Mouse (Mus musculus): ENCODE measurements around the gene Eps8l3. TPM values are rescaled to one million over a fixed set of nuclear protein-coding genes. Genes with fewer than 3 reads are reported as not detected.

Gene Eps8l3
- polyA plus RNA-seq, 1 experiment from 2014 or later = not detected

GRCm38 (mm10) chr3:107916674-107917073 is 39.6 kb downstream of the Eps8l3 start:
- Histone ChIP-seq H3K4me1 (replicated peaks; ENCODE audit: control insufficient read depth, insufficient read depth, low read length) (no peaks in the 10 kb centered on the region), H3K9ac (no peak overlapping the region), H3K27ac (no peak overlapping the region), H3K9me3 (ENCODE audit: control insufficient read depth, low read length) (no peaks in the 10 kb centered on the region), H3K27me3 (ENCODE audit: control insufficient read depth, insufficient read depth, low read length) (no peaks in the 10 kb centered on the region), H3K4me3 (replicated peaks; ENCODE audit: low read length) (no peak overlapping the region), H3K36me3 (replicated peaks; ENCODE audit: control insufficient read depth, insufficient read depth) (no peaks in the 10 kb centered on the region), H3K4me2 (replicated peaks) (no peak overlapping the region)
- DNase-seq (ENCODE audit: low spot score) = no peak
- ATAC-seq (ENCODE audit: low FRiP score) = no peak
- WGBS = 82% methylated on average over 15 of the region's 15 CpGs

GRCm38 (mm10) chr3:107917097-107917496 is 40.1 kb downstream of the Eps8l3 start:
- no peaks in the 10 kb centered on the region for H3K9me3 ChIP-seq (ENCODE audit: control insufficient read depth, low read length)
- no peak overlapping the region for H3K4me2 ChIP-seq (replicated peaks)
- ATAC-seq (ENCODE audit: low FRiP score) (no peak), DNase-seq (ENCODE audit: low spot score) (no peak)
- no peaks in the 10 kb centered on the region for H3K27me3 ChIP-seq (ENCODE audit: control insufficient read depth, insufficient read depth, low read length)
- no peak overlapping the region for H3K4me3 ChIP-seq (replicated peaks; ENCODE audit: low read length)
- H3K4me1 ChIP-seq (replicated peaks; ENCODE audit: control insufficient read depth, insufficient read depth, low read length) = no peaks in the 10 kb centered on the region
- WGBS = 86% methylated on average over 3 of the region's 3 CpGs
- H3K36me3 ChIP-seq (replicated peaks; ENCODE audit: control insufficient read depth, insufficient read depth) = no peaks in the 10 kb centered on the region
- no peak overlapping the region for H3K27ac ChIP-seq
- H3K9ac ChIP-seq = no peak overlapping the region

GRCm38 (mm10) chr3:107917783-107918408 is 40.9 kb downstream of the Eps8l3 start:
- Histone ChIP-seq H3K4me2 (replicated peaks) (no peak overlapping the region), H3K27me3 (ENCODE audit: control insufficient read depth, insufficient read depth, low read length) (no peaks in the 10 kb centered on the region), H3K9ac (no peak overlapping the region), H3K36me3 (replicated peaks; ENCODE audit: control insufficient read depth, insufficient read depth) (no peaks in the 10 kb centered on the region), H3K4me1 (replicated peaks; ENCODE audit: control insufficient read depth, insufficient read depth, low read length) (no peaks in the 10 kb centered on the region), H3K27ac (no peak overlapping the region), H3K9me3 (ENCODE audit: control insufficient read depth, low read length) (no peaks in the 10 kb centered on the region), H3K4me3 (replicated peaks; ENCODE audit: low read length) (no peak overlapping the region)
- ATAC-seq (ENCODE audit: low FRiP score) = no peak
- WGBS = 62% methylated on average over 7 of the region's 7 CpGs
- peak; percentile 72 for DNase-seq (ENCODE audit: low spot score)

GRCm38 (mm10) chr3:107920348-107920747 is 43.3 kb downstream of the Eps8l3 start:
- no peaks in the 10 kb centered on the region for H3K4me1 ChIP-seq (replicated peaks; ENCODE audit: control insufficient read depth, insufficient read depth, low read length)
- no peak overlapping the region for H3K4me3 ChIP-seq (replicated peaks; ENCODE audit: low read length)
- H3K4me2 ChIP-seq (replicated peaks) = no peak overlapping the region
- H3K9ac ChIP-seq = no peak overlapping the region
- 93% methylated on average over 5 of the region's 5 CpGs for WGBS
- H3K27me3 ChIP-seq (ENCODE audit: control insufficient read depth, insufficient read depth, low read length) = no peaks in the 10 kb centered on the region
- H3K36me3 ChIP-seq (replicated peaks; ENCODE audit: control insufficient read depth, insufficient read depth) = no peaks in the 10 kb centered on the region
- no peaks in the 10 kb centered on the region for H3K9me3 ChIP-seq (ENCODE audit: control insufficient read depth, low read length)
- no peak overlapping the region for H3K27ac ChIP-seq
- no peak for DNase-seq (ENCODE audit: low spot score)
- no peak for ATAC-seq (ENCODE audit: low FRiP score)

- 0 out of 2 replicates have a peak, but pooled peaks cover 5% of the 10 kb centered on the region for H3K4me1 ChIP-seq (replicated peaks; ENCODE audit: control insufficient read depth, insufficient read depth, low read length)
- no peaks in the 10 kb centered on the region for H3K27me3 ChIP-seq (ENCODE audit: control insufficient read depth, insufficient read depth, low read length)
- DNase-seq (ENCODE audit: low spot score) = no peak
- H3K27ac ChIP-seq = no peak overlapping the region
- no peak overlapping the region for H3K4me3 ChIP-seq (replicated peaks; ENCODE audit: low read length)
- no peaks in the 10 kb centered on the region for H3K9me3 ChIP-seq (ENCODE audit: control insufficient read depth, low read length)
- no peaks in the 10 kb centered on the region for H3K36me3 ChIP-seq (replicated peaks; ENCODE audit: control insufficient read depth, insufficient read depth)
- no peak overlapping the region for H3K4me2 ChIP-seq (replicated peaks)
- WGBS = 93% methylated on average over 3 of the region's 3 CpGs
- no peak overlapping the region for H3K9ac ChIP-seq
- ATAC-seq (ENCODE audit: low FRiP score) = no peak
Observed at GRCm38 (mm10) chr3:107925335-107925734, 48.3 kb downstream of the Eps8l3 start.

- Histone ChIP-seq H3K4me3 (replicated peaks; ENCODE audit: low read length) (no peak overlapping the region), H3K4me1 (replicated peaks; ENCODE audit: control insufficient read depth, insufficient read depth, low read length) (peaks cover 13% of the 10 kb centered on the region; the same call in 1 of the 2 replicates), H3K4me2 (replicated peaks) (no peak overlapping the region), H3K27ac (no peak overlapping the region), H3K9me3 (ENCODE audit: control insufficient read depth, low read length) (no peaks in the 10 kb centered on the region), H3K27me3 (ENCODE audit: control insufficient read depth, insufficient read depth, low read length) (no peaks in the 10 kb centered on the region), H3K36me3 (replicated peaks; ENCODE audit: control insufficient read depth, insufficient read depth) (no peaks in the 10 kb centered on the region), H3K9ac (no peak overlapping the region)
- no peak for ATAC-seq (ENCODE audit: low FRiP score)
- 58% methylated on average over 3 of the region's 3 CpGs for WGBS
- no peak for DNase-seq (ENCODE audit: low spot score)
Observed at GRCm38 (mm10) chr3:107927841-107928240, 50.8 kb downstream of the Eps8l3 start.

GRCm38 (mm10) chr3:107928691-107929090 is 51.7 kb downstream of the Eps8l3 start:
- H3K9me3 ChIP-seq (ENCODE audit: control insufficient read depth, low read length) = no peaks in the 10 kb centered on the region
- no peak overlapping the region for H3K4me2 ChIP-seq (replicated peaks)
- DNase-seq (ENCODE audit: low spot score) (no peak), ATAC-seq (ENCODE audit: low FRiP score) (no peak)
- H3K27me3 ChIP-seq (ENCODE audit: control insufficient read depth, insufficient read depth, low read length) = no peaks in the 10 kb centered on the region
- H3K27ac ChIP-seq = no peak overlapping the region
- peaks cover 13% of the 10 kb centered on the region; the same call in 1 of the 2 replicates for H3K4me1 ChIP-seq (replicated peaks; ENCODE audit: control insufficient read depth, insufficient read depth, low read length)
- H3K9ac ChIP-seq = no peak overlapping the region
- WGBS = 88% methylated on average over 11 of the region's 11 CpGs
- H3K36me3 ChIP-seq (replicated peaks; ENCODE audit: control insufficient read depth, insufficient read depth) = no peaks in the 10 kb centered on the region
- no peak overlapping the region for H3K4me3 ChIP-seq (replicated peaks; ENCODE audit: low read length)

- 89% methylated on average over 4 of the region's 4 CpGs for WGBS
- Histone ChIP-seq H3K4me1 (replicated peaks; ENCODE audit: control insufficient read depth, insufficient read depth, low read length) (peaks cover 13% of the 10 kb centered on the region; the same call in 1 of the 2 replicates), H3K9me3 (ENCODE audit: control insufficient read depth, low read length) (no peaks in the 10 kb centered on the region), H3K27me3 (ENCODE audit: control insufficient read depth, insufficient read depth, low read length) (no peaks in the 10 kb centered on the region), H3K36me3 (replicated peaks; ENCODE audit: control insufficient read depth, insufficient read depth) (no peaks in the 10 kb centered on the region), H3K27ac (no peak overlapping the region), H3K9ac (no peak overlapping the region), H3K4me2 (replicated peaks) (no peak overlapping the region), H3K4me3 (replicated peaks; ENCODE audit: low read length) (no peak overlapping the region)
- ATAC-seq (ENCODE audit: low FRiP score) (no peak), DNase-seq (ENCODE audit: low spot score) (no peak)
Observed at GRCm38 (mm10) chr3:107929243-107929642, 52.2 kb downstream of the Eps8l3 start.

GRCm38 (mm10) chr3:107929731-107930130 is 52.7 kb downstream of the Eps8l3 start:
- Histone ChIP-seq H3K9me3 (ENCODE audit: control insufficient read depth, low read length) (no peaks in the 10 kb centered on the region), H3K4me3 (replicated peaks; ENCODE audit: low read length) (no peak overlapping the region), H3K27ac (no peak overlapping the region), H3K36me3 (replicated peaks; ENCODE audit: control insufficient read depth, insufficient read depth) (no peaks in the 10 kb centered on the region), H3K27me3 (ENCODE audit: control insufficient read depth, insufficient read depth, low read length) (no peaks in the 10 kb centered on the region), H3K4me2 (replicated peaks) (no peak overlapping the region), H3K4me1 (replicated peaks; ENCODE audit: control insufficient read depth, insufficient read depth, low read length) (peaks cover 13% of the 10 kb centered on the region; the same call in 1 of the 2 replicates), H3K9ac (no peak overlapping the region)
- 89% methylated on average over 4 of the region's 4 CpGs for WGBS
- DNase-seq (ENCODE audit: low spot score) = no peak
- ATAC-seq (ENCODE audit: low FRiP score) = no peak

GRCm38 (mm10) chr3:107931134-107931533 is 54.1 kb downstream of the Eps8l3 start:
- DNase-seq (ENCODE audit: low spot score) = no peak
- Histone ChIP-seq H3K27ac (peak overlapping the region; percentile 74), H3K4me3 (replicated peaks; ENCODE audit: low read length) (peak overlapping the region; percentile 20), H3K36me3 (replicated peaks; ENCODE audit: control insufficient read depth, insufficient read depth) (no peaks in the 10 kb centered on the region), H3K4me1 (replicated peaks; ENCODE audit: control insufficient read depth, insufficient read depth, low read length) (peaks cover 13% of the 10 kb centered on the region; the same call in 1 of the 2 replicates), H3K27me3 (ENCODE audit: control insufficient read depth, insufficient read depth, low read length) (no peaks in the 10 kb centered on the region), H3K9ac (0 out of 2 replicates have a peak overlapping the region, but pooled peaks have one; percentile 1), H3K9me3 (ENCODE audit: control insufficient read depth, low read length) (no peaks in the 10 kb centered on the region), H3K4me2 (replicated peaks) (peak overlapping the region; percentile 44)
- 66% methylated on average over 2 of the region's 2 CpGs for WGBS
- ATAC-seq (ENCODE audit: low FRiP score) = no peak
